Mouse (Mus musculus) C2C12 (cell line): Measurements from ENCODE around the gene Ttc41. TPM values are rescaled to one million over a fixed set of nuclear protein-coding genes. Genes with fewer than 3 reads are reported as not detected.

Experiments
- H3K27me3 ChIP-seq: one replicate; pipeline ENCODE4 v1.6.1; 2011; ENCODE audit not compliant: control insufficient read depth, insufficient read depth, insufficient read length
- H3K36me3 ChIP-seq: one replicate; pipeline ENCODE4 v1.6.1; 2011; ENCODE audit not compliant: control insufficient read depth, insufficient read depth
- H3K4me3 ChIP-seq: one replicate; pipeline ENCODE4 v1.5.1; 2011; ENCODE audit warnings: mild to moderate bottlenecking, control low read depth; ENCODE audit not compliant: poor library complexity, insufficient read depth, severe bottlenecking
- H3K79me2 ChIP-seq: one replicate; pipeline ENCODE4 v1.6.1; 2011; ENCODE audit not compliant: control insufficient read depth, insufficient read depth
- H3K79me3 ChIP-seq: one replicate; pipeline ENCODE4 v1.6.1; 2011; ENCODE audit warnings: low read depth, control low read depth
- H3ac ChIP-seq: one replicate; pipeline ENCODE3; 2011; ENCODE audit warnings: low read depth; ENCODE audit not compliant: control insufficient read depth, insufficient read length
- CEBPB ChIP-seq: IDR thresholded peaks from one replicate; pipeline ENCODE4 v1.6.1; 2011; ENCODE audit warnings: low read depth, mild to moderate bottlenecking, control low read depth, moderate library complexity
- CTCF ChIP-seq: IDR thresholded peaks from one replicate; pipeline ENCODE4 v1.5.1; 2011; ENCODE audit not compliant: control insufficient read depth, insufficient read depth, insufficient read length
- FOSL1 ChIP-seq: IDR thresholded peaks from one replicate; pipeline ENCODE4 v1.8.0; 2011; ENCODE audit warnings: mild to moderate bottlenecking, low read length; ENCODE audit not compliant: poor library complexity, insufficient read depth, severe bottlenecking
- MAX ChIP-seq: IDR thresholded peaks from one replicate; pipeline ENCODE4 v1.6.1; 2011; ENCODE audit warnings: mild to moderate bottlenecking, control low read depth
- MYOD1 ChIP-seq: IDR thresholded peaks from one replicate; pipeline ENCODE4 v1.6.1; 2011; ENCODE audit warnings: low read depth; ENCODE audit not compliant: control insufficient read depth, insufficient read length
- MYOG ChIP-seq: IDR thresholded peaks from one replicate; pipeline ENCODE4 v1.6.1; 2011; ENCODE audit not compliant: control insufficient read depth, insufficient read length; ENCODE audit errors: extremely low read depth
- USF1 ChIP-seq: IDR thresholded peaks from one replicate; pipeline ENCODE4 v1.6.1; 2011; ENCODE audit warnings: low read depth, mild to moderate bottlenecking, control low read depth, moderate library complexity
- polyA plus RNA-seq: library from polyadenylated mRNA; unstranded; fragments of >200 nt; fragmentation: generic; extraction: Trizol; gene quantifications from one replicate; pipeline ENCODE4 v1.2.1, GENCODE M21; 2012; ENCODE audit warnings: missing spikeins

Gene Ttc41
- polyA plus RNA-seq, 1 experiment: 0.35 TPM

DNA sequence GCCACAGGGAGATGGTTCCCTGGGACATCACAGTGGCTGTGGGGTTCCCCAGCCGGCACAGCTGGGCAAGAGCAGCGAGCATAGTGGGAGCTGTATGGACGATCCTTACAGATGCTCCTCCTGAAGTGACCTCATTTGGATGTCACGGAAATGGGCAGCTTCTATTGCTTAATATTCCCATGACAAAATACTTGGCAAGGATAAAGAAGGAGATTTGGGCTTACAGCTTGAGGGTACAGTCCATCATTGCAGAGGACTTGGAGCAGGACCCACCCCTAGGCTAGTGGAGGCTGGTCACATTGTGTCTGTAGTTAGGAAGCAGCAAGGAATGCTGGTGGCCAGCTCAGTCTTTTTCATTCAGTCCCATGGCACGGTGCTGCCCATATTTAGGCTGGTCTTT is 105.0 kb downstream of the Ttc41 start:
- no peaks in the 10 kb centered on the region for H3K27me3 ChIP-seq
- peaks cover 23% of the 10 kb centered on the region for H3K79me3 ChIP-seq
- peaks cover 35% of the 10 kb centered on the region for H3K36me3 ChIP-seq
- no peak for TF ChIP-seq MAX
- TF ChIP-seq FOSL1: no peak
- TF ChIP-seq CTCF: no peak
- no peak for TF ChIP-seq MYOG
- no peak for TF ChIP-seq USF1
- no peak for TF ChIP-seq MYOD1
- peaks cover 48% of the 10 kb centered on the region for H3K79me2 ChIP-seq
- no peak overlapping the region for H3K4me3 ChIP-seq
- no peak overlapping the region for H3ac ChIP-seq

DNA sequence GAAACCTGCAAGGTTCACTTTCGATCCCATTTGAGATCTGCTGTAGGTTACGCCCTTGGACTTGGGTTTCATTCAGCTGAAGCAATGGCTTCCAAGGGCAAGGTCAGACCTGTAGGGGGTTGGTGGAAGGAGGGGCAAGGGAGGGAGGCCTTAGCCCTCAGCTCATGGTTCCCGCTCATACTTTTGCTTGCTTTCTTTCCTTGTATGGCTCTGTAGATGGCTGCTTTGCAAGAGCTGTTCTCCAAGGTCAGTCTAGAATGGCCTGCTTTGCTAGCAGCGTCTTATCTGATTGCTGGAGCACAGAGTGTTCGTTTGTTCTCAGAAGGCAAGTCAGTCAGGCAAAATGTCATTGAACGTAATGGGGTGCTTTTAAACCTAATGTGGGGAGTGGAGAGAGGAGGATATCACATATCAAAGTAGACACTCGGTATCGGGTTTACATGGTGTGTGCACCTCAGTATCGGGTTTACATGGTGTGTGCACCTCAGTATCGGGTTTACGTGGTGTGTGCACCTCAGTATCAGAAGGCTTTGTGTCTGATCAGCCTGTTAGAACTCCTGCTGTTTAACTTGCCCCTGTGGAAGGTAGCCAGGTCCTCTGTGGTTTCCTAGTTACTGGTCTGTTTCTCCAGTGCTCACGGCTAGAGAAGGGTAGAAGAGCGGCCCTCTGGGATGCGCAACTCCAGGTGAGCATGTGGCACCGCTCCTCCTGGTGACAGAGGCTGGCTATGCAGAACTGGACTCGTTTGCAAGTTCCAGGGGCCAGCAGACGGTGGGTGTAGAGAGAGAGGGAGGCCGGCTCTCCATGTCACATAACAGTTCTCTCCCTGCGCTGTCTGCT is 108.9 kb downstream of the Ttc41 start:
- Histone ChIP-seq H3ac (no peak overlapping the region), H3K27me3 (no peaks in the 10 kb centered on the region), H3K4me3 (no peak overlapping the region), H3K36me3 (peaks cover 28% of the 10 kb centered on the region), H3K79me2 (peaks cover 19% of the 10 kb centered on the region), H3K79me3 (peaks cover 7% of the 10 kb centered on the region)
- no peak for TF ChIP-seq FOSL1
- no peak for TF ChIP-seq CTCF
- no peak for TF ChIP-seq MAX
- no peak for TF ChIP-seq CEBPB
- TF ChIP-seq USF1: no peak
- no peak for TF ChIP-seq MYOG
- TF ChIP-seq MYOD1: no peak

DNA sequence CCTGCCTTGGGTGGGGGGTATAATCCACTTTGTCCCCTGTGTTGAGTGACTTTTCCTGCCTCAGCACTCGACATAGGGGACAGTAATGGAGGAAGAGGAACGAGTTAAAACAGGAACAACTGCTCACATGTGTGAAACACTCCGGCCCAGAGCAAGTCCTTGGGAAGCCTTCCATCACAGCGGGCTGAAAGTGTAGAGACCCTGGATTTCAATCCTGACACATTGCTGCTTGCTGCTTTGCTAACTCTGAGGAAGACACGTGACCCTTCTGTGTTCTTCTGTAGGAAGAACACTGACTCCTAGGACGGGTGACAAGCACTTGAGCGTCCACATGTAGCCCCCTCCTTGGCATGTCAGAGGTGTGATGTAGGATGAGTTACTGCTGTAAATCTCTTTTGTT is 109.5 kb downstream of the Ttc41 start:
- peaks cover 13% of the 10 kb centered on the region for H3K79me2 ChIP-seq
- peaks cover 35% of the 10 kb centered on the region for H3K36me3 ChIP-seq
- no peak overlapping the region for H3ac ChIP-seq
- no peak overlapping the region for H3K4me3 ChIP-seq
- no peaks in the 10 kb centered on the region for H3K27me3 ChIP-seq
- TF ChIP-seq CEBPB (no peak), CTCF (no peak), USF1 (no peak), MYOG (no peak), MYOD1 (no peak), MAX (no peak), FOSL1 (no peak)
- H3K79me3 ChIP-seq: peaks cover 5% of the 10 kb centered on the region

DNA sequence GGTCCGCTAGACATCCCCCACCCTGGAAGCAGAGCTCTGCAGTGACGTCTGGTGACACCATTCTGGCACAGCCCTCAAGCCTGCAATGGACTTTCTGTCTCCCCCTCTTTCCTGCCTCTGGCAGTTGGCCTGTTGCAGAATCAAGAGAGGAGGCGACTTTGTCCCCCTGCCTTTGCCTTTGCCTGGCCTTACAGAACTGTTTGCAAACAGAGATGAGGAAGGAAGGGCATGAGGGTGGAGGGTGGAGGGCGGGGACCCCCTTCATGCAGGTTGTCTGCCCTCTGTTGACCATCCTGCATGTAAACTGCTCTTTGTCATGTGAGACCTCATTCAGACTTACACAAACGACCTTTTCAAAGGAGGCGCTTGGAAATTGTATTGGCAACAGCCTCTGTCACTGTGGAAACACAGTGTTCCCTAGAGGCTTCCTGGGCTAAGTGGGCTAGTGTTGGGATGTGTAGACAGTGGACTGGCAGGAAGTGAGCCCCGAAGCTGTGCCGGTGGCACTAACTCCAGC is 114.1 kb downstream of the Ttc41 start:
- Histone ChIP-seq H3ac (no peak overlapping the region), H3K79me3 (no peaks in the 10 kb centered on the region), H3K36me3 (peaks cover 62% of the 10 kb centered on the region), H3K4me3 (no peak overlapping the region), H3K27me3 (no peaks in the 10 kb centered on the region), H3K79me2 (no peaks in the 10 kb centered on the region)
- TF ChIP-seq USF1: no peak
- TF ChIP-seq MYOG: no peak
- no peak for TF ChIP-seq MYOD1
- no peak for TF ChIP-seq CEBPB
- no peak for TF ChIP-seq MAX
- no peak for TF ChIP-seq CTCF

DNA sequence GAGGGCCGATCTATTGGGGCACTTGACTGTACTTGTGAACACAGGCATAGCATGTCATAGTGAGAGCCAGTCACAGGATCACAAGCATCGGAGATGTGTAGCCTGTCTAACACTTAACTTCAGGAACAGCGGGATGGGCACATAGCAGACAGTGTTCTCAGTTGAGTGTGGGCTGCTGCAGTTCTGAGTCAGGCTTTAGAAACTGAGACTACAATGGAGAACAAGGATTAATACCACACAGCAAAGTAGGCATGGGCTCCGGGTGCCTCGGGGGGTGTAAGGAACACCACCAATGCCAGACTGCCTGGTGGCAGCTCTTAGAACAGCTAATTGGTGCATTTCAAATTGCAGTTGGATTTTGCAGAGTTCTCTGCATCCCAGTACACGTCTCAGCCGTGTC is 115.4 kb downstream of the Ttc41 start:
- TF ChIP-seq CEBPB: no peak
- TF ChIP-seq FOSL1: no peak
- TF ChIP-seq CTCF: no peak
- no peak for TF ChIP-seq MYOD1
- no peak for TF ChIP-seq USF1
- TF ChIP-seq MYOG: no peak
- TF ChIP-seq MAX: no peak

More for the DNA sequence above, 115.4 kb downstream of the Ttc41 start:
- no peak overlapping the region for H3K4me3 ChIP-seq
- no peaks in the 10 kb centered on the region for H3K79me3 ChIP-seq
- no peak overlapping the region for H3ac ChIP-seq
- H3K79me2 ChIP-seq: no peaks in the 10 kb centered on the region
- no peaks in the 10 kb centered on the region for H3K27me3 ChIP-seq
- H3K36me3 ChIP-seq: peaks cover 66% of the 10 kb centered on the region
